Mouse (Mus musculus): ENCODE data around the gene Slc2a1. TPM values are rescaled to one million over a fixed set of nuclear protein-coding genes. Genes with fewer than 3 reads are reported as not detected.

Slc2a1 gene
- total RNA-seq, 4 experiments from 2014 or later = 22.2 to 27.9 (median 26.0) TPM

DNA sequence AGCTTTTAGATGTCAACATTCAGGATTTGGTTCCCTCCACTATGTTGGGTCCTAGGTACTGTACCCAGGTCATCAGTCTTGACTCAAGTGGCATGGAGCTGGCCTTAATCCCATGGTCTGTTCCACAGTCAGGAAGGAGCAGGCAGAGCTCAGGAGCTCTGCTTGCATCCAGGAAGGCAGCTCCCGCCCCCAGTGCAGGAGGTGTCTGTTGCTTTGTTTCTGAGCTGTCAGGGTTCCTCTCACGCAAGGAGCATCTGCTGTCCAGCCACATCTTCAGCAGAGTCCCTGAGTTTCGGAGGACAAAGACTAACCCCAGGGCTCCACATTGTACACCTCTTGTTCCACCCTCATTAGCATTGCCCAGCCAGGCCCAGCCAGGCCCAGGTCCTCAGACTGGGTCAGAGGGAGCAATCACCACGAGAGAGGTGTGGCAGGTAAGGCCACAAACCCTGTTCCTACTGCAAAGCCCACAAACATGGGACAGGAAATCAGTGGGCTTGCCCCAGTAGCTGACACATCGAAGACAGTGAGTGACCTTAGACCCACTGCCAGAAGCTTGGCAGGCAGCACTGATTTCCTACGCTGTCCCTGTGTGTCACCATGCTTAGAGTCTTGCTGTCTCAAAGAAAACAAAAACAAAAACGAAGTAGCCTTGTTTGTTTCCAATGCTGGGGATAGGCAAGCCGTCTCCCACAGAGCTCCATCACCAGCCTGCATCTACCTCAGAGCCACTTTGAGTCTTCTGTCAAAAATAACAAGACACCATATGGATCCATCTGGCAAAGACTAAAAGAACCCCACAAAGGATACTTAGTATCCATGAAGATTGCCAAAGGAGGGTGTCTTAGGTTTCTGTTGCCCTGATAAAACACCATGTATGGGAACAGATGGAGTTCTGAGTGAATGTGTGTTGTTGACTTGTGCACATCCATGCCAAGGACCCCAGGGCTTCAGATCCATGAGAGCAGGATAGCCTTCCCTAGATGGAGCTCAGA, 10.0 kb upstream of the Slc2a1 start:
- no peak for DNase-seq

DNA sequence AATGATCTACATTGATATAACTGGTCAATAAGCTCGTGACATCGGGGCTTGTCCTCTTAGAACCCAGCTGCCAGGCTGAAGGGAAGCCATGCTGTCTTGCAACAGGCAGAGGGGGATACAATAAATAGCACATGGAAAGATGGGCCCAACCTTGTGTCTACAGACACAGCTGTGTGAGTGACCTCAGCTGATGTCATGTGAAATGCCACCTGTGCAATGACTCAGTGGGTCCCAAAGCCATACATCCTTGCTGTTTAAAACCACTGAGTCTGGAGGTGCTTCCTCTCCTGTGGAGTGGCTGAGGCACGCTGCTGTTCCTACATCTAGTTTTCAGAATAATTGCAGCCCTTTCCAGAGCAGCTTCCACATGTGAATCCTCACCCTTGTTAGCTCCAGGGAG, 7.1 kb upstream of the Slc2a1 start:
- no peak for DNase-seq

DNA sequence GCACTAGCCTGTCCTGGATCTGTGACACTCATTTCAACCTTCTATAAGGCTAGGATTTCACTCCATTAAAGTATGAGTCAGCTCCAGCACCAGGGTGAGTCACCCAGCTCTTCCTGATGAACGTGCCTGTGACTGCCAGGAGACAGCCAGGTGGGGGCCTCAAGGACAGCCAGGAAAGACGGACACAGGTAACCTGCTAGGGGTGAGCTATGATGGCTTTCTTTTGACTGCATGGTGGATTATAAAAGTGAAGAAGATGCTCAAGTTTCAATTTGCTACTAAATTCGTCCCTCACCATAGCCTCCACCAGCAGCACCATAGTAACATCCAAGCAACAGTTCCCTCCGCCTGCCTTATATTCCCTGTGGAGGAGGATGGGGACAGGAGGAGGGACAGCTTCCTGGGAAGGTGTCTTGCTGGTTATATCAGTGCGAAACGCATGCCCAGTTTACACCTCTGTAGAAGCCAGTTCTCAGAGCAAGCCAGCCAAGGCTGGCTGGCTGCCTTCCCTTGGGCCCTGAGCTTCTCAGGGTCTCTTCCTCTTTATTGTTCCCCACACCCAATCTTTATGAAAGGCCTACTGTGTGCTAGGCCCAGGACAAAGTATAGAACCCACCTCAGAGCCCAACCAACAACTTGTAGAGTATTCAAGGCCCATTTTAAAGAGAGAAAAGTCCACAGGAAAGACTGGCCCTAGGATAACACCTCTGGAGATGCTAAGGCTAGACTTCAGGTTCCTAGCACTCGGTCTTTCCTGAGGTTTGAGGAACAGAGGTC, 6.0 kb upstream of the Slc2a1 start:
- DNase-seq = peak; percentile 42

DNA sequence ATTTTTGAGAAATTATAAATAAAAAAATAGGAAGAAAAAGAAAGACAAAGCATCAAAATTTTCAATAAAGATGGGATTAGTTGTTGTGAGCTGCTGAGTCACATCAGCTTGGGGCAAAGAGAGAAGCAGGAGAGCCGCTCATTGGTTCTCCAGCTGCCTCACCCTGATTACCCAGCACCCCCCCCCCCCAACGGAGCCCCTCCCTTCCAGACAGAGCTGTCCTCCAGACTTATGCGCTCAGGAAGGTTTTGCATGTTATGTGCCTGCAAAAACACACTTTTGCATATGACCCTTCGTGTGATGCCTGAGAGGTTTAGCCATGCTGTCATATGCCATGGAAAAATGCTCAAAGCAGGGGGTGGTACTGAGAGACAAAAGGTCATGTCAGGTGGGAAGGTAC, 3.7 kb upstream of the Slc2a1 start:
- no peak for DNase-seq

DNA sequence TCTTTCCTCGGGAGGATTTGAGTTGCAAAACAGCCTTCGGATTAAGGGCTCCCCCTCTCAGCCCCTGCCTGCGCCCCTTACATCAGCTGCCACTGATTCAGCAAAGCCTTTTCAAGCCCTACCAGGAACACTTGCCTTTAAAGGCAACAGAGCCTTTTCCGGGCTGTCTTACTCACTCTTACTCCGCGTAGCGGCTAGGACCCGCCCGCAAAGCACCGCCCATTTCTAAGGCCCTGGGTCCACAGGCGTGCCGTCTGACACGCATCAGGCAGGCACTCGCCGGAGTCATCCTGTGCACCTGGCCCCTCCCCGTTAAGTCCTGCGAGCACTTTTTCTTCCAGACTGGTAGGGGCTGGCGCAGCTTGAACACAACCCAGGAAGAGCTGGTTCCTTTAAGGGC, 2.8 kb upstream of the Slc2a1 start:
- DNase-seq = peak; percentile 65

DNA sequence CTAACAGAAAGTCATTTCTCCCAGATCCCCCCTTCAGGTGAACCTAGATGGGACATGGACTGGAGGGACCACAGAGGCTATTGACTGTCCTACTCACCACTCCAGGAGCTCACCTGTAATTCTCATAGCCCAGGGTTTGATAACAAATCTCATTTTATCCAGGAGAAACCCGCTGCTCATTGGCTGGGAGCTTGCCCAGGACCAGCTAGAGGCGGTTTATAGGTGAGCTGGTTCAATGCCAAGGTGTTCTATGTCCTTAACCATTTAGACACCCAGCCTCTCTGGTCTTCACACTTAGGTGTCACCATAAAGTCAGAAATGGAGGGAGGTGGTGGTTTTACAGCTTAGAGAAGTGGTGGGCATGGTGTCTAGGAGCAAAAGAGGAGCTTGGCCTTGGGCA, 644 bp upstream of the Slc2a1 start:
- no peak for DNase-seq

DNA sequence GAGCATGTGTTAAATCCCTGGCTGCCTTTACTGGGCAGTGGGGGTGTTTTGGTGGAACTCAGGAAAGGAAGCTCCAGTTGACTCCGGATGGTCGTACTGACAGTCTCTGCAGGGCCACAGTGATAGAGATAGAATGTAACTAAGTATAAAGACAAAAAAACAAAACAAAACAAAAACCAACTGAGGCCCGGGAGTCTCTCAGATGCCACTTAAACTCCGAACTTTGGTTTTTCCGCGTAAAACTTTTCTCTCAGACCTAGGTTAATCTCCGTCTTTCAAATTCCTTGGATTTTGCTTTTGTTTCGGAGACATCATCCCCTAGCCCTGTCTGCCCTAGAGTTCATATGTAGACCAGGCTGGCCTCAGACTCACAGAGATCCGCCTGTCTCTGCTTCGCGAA, 1.1 kb downstream of the Slc2a1 start:
- DNase-seq = no peak

DNA sequence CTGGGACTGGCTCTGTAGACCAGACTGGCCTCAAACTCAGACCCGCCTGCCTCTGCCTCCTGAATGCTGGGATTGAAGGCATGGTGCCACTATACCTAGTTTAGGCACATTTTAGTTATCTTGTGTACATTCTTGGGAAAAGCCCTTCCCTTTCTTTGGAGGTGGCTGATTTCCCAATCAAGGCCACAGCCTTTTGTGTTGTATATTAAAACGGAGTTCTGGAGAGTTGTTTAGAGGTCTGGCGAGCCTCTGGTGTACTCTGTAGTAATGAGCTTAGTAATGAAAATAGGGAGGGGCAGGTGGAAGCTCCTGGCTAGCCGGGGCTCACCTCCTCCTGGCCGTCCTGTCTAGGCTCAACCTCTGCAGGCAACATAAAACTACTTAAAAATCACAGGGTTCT, 2.0 kb downstream of the Slc2a1 start:
- DNase-seq = no peak

DNA sequence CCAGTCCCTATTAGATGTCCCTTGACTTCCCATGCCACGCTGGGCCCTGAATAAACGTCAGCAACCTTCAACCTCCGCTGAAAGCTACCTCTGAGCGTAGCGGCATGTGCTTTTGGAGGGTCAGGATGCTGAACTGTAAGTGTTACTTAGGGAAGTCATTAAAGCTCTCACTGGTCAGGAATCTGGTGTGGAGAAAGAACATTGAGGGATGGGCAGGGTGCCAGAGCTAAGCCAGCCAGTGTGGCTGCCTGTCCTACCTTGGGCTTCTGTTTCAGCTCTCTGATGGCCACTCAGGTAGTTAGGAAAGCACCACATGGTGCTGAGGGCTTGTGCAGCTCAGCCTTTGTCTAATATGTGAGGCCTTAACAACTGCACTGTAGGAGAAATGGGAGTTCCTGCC, 2.9 kb downstream of the Slc2a1 start:
- DNase-seq = no peak

DNA sequence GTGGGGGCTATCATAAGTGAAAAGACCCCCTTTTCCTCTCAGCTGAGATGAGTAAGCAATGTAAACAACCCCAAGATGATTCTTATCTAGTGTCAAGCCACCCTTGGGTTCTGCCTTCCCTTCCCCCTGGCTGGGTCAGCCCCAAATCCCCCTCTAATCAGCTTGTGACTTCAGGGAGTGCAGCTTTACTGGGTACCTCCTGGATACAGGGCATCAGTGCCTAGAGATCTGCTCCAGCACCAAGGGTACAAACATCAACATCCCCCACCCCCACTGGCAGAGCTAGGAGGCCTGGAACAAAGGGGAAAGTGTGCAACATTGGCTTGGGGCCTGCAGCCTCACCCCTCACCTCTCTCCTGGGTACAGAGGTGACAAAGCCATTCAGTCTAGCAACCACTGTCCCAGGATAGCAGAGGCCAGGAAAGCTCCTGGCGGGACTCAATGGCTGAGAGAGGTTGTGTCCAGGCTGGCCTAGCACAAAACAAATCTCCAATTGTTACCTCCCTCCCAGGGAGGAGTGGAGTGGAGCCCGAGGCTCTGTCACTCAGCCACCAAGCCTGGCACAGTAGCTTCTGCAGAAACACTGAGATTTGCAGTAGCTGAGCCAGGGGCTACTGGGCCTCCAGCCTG, 3.9 kb downstream of the Slc2a1 start:
- DNase-seq = no peak

DNA sequence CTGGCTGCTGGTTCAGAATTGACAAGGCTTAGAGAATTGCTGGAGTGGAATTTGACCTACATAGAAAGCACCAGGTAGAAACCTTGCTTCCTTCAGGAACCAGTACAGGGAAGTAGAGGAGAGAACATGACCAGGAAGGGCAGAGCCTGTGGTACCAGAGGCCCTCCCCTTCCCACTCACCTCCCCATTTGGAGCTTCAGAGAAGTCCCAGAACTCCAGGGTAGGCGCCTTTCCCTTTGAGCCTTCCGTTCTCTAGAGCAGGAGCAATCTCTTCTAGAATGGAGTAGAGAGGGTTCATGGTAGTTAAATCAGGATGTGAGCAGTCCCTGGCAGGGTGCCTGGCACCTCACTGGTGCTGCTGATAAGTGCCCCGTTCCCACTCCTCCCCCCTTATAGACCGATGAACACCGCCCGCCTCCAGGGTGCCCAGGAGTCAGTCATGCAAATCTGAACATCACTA, 7.1 kb downstream of the Slc2a1 start:
- no peak for DNase-seq

DNA sequence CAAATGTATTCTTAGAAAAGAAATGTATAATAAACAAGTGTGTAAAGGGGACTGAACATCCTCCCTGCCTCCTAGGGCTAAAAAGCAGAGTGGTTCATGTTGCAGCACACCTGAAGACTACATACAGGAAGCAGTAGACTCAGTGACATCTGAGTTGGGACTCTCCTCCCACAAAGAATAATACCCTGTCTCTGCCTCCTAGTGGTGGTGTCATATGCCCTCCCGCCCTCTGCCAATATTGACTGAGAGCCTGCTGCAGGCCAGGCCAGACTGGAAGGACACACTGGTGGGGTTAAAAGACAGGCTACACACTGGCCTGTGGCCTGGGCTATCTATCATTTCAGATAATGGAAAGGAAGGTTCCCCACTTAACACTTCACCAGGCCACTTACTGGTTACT, 7.8 kb downstream of the Slc2a1 start:
- DNase-seq = no peak

DNA sequence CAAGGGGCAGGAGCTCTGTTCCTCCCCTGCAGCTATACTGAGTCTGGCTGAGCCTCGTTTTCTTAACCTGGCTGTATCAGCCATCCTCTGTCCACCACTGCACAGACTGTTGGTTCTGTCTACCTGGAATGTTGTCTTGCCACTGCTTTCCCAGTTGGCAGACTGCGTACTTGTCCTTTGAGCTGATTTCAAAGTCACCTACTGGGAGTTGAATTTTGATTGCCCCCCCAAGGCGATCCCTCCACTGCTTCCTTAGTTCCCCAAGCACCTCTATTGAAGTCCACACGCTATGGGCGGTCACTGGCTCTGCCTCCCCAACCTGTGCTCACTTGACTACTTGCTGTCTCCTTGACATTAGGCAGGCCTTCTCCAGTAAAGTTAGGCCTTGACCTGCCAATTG, 9.1 kb downstream of the Slc2a1 start:
- DNase-seq = no peak

DNA sequence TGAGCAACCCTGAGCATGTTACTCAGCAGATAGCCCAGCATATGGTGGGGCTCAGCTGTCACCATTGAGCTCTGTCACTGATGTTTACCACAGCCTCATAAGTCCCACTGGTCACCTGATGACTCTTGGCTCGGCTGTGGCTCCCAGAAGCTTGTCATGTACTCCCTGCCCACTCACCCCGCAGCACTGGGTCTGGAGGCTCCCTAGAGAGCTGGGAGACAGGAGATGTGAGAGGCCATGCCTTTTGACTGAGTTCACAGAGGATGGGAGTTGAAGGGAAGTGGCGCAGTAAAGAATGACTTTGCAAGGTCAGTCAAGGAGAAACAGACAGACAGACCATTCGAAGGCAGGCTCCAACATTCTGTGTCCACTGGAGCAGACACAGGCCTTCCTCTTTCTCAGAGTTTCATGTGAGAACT, 10.2 kb downstream of the Slc2a1 start:
- no peak for DNase-seq

DNA sequence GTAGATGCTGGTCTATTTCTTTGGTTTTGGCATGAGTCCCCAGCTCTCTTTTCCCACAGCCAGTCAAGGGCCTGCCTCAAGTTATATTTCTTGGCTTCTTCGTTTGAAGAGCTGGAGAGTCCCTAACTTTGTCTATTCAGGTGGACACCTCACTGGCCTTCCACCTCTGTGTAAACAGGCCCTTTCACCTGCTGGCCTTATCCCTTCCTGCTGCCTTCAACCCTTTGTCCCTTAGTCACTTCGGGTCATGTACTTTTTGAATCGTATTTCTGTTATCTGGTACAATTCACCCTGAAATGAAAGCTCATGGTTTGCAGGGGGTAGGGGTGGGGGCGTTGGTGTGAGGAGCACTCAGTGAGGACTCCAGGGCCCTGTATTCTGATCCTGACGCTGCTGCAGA, 10.8 kb downstream of the Slc2a1 start:
- DNase-seq = no peak

DNA sequence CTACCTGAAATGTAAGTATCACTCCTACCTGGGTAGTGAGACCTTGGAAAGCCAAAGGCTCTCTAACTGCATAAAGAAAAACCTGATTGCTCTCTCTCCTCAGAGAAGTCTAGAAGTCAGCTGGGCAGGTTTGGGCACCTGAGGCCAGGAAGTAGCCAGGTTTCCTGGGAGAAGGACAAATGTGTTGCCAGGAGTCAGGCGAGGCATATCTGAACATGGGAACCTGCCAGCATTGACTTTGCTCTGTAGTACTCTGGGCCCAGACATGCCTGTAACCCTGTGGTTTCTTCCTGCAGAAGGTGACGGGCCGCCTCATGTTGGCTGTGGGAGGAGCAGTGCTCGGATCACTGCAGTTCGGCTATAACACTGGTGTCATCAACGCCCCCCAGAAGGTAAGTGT, 11.6 kb downstream of the Slc2a1 start:
- no peak for DNase-seq

DNA sequence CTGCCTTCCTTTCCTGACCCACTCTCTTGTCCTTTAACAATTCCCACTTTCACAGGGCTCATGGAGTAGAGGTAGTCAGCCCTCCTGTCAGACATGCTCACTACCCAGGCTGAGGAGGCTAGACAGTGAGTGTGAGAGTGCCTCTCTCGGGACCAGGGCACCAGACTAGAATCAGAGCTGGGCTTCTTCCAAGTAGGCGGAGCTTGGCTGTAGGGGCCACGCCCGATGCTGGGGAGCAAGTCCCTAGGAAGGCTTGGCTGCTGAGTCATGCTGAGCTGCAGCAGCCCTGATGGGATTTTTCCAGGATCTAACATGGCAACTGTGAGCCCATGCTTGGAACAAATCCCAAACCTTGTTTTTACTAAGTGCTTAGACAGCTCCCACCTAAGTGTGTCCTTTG, 12.7 kb downstream of the Slc2a1 start:
- peak; percentile 90 for DNase-seq

DNA sequence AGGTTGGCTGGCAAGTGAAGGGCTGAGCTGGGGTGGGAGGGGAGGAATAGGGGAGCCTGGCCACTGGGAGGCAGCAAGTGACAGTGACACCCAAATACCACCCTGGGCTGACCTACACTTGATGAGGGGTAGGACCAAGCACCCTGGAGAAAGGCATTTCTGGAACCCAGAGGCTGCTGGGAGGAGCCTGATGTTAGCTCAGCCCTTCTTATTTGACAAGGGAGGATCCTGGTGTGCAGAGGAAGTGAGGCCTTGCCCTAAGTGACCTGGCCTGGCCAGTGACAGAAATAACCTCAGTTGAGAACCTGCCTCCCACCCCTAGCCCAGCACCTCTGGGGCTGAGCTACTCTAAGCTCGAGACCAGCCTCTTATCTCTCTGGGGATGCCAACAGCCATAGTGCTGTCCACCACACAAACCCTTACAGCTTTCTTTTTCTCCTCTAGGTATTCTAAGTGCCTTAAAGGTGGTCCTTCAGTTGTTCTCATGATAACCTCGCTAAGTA, 16.3 kb downstream of the Slc2a1 start:
- no peak for DNase-seq

DNA sequence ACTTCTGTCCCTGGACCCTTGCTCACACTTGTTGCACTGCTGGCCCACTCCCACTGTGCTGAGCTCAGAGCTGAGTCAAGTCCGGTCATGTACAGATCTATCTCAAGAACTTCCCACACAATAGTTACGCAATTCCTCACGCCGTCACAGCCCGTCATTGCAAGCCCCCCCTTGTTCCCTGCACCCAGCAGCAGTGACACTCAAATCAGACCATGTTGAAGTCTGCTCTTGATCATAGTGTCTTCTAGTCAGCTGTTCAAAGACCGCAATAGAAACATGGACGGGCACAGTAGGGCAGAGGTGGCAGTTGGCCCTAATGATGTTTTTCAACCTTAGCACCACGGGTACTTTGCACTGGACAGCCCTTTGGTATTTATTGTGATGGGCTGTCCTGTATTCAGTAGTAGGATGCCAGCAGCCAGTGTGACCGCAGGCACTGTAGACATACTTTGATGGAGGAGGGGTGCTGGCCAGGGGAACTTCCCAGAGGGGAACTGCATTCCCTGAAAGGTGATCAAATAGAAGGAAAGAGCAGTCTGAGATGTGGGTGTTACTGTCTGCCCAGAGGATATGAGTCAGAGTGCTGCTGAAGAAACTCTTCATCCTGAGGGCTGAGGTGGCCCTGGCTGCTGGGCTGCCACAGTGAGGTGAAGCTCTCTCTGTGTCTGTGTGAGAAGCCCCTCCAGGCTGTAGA, 17.2 kb downstream of the Slc2a1 start:
- no peak for DNase-seq

DNA sequence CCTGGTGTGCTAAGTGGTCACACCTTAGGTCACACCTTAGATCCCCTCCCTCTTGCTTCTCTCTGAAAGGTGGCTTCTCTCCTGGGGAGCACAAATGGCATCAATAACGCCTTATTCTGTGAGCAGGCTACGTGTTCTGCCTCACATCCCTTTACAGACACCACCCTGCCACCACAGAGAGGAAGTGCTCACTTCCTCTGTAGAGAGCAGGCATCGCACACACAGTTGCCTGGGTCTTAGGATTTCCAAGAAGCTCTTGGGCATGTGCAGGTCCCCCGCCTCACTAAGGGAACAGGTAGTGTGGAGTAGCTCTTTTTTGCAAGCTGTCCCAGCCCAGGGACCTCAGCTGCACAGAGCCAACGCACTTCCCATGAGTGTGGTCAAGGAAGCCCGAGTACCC, 18.7 kb downstream of the Slc2a1 start:
- no peak for DNase-seq

DNA sequence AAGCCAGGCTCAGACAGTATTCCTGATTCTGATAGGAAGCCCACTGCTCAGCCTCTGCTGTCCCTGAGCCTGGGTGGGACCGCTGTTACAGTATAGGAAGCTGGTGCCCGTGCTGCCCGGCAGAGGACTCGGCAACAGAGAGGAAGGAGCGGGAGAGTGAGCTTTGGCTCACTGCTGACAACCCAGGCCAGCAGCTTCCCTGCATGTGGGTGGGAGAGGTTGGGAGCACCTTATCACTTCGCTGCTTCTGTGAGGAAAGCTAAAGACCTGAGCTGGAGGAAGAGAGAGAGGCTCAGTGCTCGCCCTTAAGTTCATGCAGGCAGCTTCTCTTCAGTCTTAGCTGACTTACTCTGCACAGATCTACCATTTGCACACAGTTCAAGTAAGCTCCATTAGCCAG, 20.0 kb downstream of the Slc2a1 start:
- no peak for DNase-seq

DNA sequence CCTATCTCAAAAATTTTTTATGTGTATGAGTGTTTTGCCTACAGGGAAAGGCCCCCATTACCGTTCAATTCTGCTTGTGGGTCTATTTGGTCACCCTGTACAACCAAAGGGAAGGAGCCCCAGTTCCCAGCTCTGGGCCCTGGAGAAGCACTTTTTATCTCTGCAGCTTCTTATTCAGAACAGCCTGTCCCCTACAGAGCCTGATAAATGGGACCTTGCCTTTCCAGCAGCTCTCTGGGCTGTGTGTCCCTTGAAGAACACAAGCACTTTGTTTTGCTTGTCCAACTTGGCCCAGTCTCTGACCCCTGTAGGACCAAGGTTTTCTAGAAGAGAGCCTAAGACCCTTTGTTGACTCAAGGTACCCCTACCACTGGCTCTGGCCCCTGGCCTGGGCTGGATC, 20.6 kb downstream of the Slc2a1 start:
- no peak for DNase-seq
